Mouse (Mus musculus) neutrophil, adult 5-6 weeks (primary cell): ENCODE data around the gene Npas3. TPM values are rescaled to one million over a fixed set of nuclear protein-coding genes. Genes with fewer than 3 reads are reported as not detected.

Source experiments
- ATAC-seq: fragments of 151-379, 151-347 bp; 2 replicates; pipeline ENCODE4 v1.8.0; 2017; ENCODE audit warnings: mild to moderate bottlenecking, moderate TSS enrichment; ENCODE audit not compliant: insufficient number of reproducible peaks, poor library complexity, low FRiP score, severe bottlenecking; ENCODE audit errors: extremely low read depth
- total RNA-seq: library from RNA; stranded (forward); fragments of 200-1000 nt; gene quantifications from 2 replicates; pipeline ENCODE4 v1.2.3, GENCODE M21; 2017

Npas3 gene
- total RNA-seq, 1 experiment from 2014 or later, result not detected

GRCm38 (mm10) chr12:53746653-53747052, 498.2 kb downstream of the Npas3 start:
- no peak for ATAC-seq

- no peak for ATAC-seq
Observed at GRCm38 (mm10) chr12:53749375-53749774, 500.9 kb downstream of the Npas3 start.

DNA sequence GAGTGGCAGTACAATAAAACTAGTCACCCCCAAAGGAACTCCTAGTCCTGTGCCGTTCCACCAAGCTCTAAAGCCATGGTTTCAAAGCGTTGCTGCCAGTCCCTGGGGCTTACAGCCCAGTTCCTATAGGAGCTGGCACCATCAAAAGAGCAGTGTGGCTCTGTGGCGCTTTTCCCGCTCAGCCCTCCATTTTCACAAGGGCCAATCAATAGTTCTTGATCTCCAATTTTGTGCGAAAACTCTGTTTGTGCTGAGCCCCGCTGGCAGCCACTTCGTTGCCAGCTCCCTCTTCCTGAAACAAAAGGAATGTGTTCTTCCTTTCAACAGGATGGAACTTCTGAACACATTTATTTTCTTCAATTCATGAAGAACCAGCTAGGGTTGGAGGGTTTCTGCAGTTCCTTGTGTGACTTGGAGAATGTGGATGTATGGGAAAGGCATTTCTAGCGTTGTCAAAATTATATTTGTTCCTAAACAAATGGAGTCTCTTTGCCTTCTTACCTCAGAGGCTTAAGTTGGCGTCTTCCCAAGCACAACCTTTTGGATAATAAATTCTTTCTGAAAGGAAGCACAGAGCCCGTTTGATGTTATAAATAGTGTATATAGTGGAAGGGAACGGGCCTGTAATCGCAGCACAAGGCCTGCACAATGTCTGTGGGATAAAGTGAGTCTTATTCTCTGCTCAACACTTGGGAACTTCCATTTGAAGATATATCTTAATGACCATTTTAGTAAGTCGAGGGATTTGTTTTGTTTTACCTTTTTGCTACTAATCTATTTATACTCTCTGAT, 504.0 kb downstream of the Npas3 start:
- ATAC-seq, result no peak

DNA sequence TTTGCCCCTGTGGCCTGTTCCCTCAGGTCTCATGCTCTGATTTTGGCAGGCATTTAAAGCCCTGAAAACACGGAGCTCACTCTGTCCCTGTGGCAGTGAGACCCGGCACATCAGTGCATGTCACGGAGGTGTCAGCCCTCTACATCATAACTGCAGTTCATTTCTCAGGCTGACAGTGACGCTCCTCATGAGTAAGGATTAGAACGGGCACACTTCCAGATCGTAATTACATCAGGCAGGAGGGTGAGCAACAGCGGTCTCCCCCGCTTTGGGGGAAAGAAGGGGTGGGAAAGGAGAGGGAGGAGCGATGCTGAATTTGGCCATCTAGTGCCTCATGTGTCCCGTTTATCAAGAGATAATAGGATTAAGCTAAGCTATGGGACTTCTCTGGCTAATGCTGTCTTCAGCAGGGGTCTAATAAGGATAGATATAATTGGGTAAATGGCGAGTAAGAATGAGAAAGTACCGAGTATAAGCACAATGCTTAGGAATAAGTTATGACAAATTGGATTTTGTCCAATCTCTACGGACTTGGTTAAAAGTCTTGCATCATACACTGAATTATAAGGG, 505.0 kb downstream of the Npas3 start:
- ATAC-seq, result no peak

DNA sequence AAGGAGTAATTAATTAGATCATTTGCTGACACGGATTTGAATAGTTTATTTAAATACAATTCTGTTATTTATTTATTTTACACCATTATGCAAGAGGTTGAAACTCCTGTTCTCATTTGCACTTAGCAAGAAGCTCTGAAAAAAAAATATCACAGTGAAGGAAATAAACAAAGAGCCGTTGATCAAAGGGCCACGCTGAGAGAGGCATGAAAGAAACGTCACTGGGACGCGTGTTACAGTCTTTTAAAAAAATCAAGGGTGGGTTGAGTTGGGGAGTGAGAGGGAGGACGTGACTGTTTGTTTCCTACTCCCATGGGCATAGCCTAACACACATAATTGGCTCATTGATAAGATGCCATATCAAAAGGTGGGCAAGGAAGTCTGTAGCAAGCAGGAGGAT, 505.8 kb downstream of the Npas3 start:
- ATAC-seq, result no peak

DNA sequence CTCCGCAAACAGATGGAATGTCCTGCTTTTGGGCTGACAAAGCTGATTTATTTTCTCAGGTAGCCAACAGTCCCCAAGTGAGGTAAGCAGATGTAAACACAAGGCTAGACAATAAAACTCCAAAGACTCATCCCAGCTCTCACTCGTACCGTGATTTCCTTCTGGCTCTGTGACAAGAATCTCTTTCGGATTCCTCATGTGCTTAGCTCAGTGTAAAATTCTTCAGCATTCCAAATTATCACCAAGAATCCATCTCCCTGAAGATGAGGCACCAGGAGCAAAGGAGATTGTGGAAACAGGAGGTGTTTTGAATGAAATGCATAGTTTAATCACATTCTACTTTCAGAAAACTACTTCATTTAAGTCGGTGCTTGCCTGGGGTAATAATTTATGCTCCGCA, 509.2 kb downstream of the Npas3 start:
- ATAC-seq, result no peak

DNA sequence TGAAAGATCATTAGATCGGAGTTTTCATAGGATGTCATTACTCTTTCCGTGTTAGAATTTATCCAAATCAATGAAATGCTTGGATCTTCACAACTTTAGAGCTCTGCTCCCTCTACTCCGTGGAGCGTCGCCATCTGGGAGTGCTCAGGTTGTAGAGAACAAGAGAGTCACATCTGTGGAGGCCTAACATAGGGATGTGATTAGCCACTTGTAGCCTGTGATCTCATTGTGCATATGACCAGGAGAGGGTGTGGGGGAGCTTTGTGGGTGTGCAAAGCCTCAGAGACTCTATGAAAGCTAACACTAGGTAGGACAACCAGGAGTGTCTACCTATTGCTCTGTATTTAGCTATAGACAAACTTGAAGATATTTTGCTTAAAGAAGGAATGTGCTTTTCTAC, 509.9 kb downstream of the Npas3 start:
- no peak for ATAC-seq

GRCm38 (mm10) chr12:53764143-53764542, 515.7 kb downstream of the Npas3 start:
- no peak for ATAC-seq

GRCm38 (mm10) chr12:53768392-53768791, 519.9 kb downstream of the Npas3 start:
- ATAC-seq, result no peak

GRCm38 (mm10) chr12:53771394-53771936, 523.0 kb downstream of the Npas3 start:
- ATAC-seq, result no peak

DNA sequence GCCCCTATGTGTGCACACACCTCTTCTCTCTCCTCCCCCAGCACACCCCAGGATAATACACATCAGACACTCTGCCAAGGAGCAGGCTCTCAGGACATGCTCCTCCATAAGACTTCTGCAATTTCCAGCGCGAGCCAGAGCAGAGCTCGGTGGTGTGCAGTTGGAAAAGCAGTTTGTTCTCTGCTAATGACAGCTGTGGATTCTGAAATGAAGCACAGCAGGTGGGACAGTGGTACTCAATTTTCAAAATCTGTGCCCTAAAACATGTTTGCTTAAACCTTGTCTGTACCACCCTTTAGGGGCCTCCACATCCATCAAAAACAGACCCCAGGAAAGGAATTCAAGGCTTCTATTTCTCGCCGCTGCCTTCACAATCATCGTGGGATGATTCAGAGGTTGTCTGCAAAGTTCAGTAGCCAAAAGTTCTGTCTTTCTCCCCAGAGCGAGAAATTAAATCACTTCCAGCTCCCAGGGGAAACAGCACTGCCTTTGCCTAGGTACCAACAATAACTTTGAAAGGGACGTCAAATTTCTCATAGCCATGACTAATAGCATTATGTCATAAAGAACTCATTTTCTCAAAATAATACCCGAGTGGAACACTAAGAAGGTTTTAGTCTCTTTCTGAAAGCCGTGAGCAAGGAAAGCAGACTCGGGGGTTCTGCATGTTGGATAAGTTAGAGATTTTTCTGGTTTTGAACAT, 533.5 kb downstream of the Npas3 start:
- ATAC-seq, result no peak

- no peak for ATAC-seq
Observed at GRCm38 (mm10) chr12:53789501-53789900, 541.0 kb downstream of the Npas3 start.

DNA sequence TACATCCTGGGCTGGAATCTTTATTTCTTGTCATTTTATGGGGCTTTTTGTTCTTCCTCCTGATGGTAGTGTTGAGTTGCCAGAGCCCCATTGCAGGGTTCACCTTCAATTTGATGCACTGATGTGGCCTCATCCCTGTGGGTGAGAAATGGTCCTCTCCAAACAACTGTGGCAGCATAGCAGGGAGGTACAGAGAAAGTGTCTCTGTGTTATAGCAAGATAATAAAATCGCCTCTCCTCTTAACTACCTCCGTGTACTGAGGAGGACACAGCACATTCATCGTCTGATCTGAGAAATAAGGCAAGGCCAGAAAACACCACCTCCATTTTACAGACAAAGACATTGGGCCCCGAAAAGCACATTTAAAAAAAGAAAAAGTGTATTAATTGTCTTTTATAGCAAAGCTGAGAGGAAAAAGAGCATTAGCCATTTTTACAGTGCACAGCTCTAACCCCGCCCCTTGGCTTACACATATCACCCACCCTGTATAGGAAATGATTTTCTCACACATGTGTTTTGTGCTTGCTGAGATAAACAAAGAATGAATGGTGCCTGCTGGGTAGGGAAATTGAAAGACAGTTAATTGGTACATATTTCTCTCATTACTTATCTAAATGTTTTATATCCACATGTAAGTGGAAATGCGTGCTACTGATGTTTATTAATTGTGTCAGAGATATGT, 546.4 kb downstream of the Npas3 start:
- no peak for ATAC-seq

DNA sequence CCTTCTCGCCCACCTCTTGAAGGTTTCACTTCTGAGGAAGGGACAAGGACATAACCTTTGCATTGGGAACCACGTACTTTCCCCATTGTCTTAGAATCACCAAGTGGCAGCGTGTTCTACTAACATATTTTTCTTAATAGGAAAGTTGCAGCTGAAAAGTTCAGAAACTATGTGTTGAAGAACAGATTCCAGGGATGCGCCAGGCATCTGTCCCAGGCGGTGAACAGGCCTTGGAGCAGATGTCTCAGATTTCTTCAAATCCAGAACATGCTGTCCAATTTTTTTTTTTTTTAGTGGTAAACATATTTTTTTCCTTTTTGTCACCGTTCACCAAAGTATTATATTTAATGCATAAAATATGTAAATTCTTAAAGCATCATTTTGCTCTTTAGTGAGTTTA, 553.4 kb downstream of the Npas3 start:
- no peak for ATAC-seq

- no peak for ATAC-seq
Observed at GRCm38 (mm10) chr12:53802381-53802780, 553.9 kb downstream of the Npas3 start.

GRCm38 (mm10) chr12:53810081-53810480, 561.6 kb downstream of the Npas3 start:
- no peak for ATAC-seq

DNA sequence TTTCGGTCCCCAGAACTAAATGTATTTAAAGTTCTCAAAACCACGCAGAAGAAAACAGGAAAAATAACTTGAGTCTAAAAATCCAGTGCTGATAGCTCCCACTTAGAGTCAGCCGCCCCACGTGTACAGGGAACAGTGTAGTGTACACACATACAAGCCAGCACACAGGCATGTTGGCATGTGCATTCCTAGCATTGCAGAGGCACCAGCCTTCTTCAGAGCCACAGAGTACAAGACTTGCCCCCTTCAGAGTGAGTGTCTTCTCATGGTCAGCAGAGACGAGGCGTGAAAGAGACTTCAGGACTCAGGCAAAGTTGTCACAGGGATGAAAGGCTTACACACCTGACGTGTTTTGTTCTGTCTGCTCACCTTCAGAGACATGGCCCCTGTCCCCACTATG, 565.8 kb downstream of the Npas3 start:
- no peak for ATAC-seq

DNA sequence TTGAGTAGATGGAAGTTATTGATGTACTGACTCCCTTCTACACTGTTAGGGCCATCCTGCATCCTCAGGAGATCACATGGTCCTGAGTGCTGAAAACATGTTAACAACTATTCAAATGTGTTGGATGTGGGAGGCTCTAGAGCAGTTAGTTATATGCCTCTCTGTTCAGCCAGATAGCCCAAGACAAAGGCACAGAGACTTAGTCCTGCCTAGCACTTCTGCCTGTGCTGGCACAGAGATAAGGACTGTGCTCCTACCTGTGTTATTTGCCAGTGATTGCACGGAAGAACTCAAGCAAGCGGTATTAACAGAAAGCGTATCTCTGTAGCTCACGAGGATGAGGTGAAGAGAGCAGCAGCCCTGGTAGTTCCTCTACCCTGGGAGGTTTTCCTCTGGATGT, 571.5 kb downstream of the Npas3 start:
- ATAC-seq, result no peak

- ATAC-seq, result no peak
Observed at GRCm38 (mm10) chr12:53822881-53823280, 574.4 kb downstream of the Npas3 start.
